Mouse (Mus musculus) myocyte (in vitro differentiated cells): ENCODE measurements around the gene Zfp239.

Experiments
- MAX ChIP-seq: IDR thresholded peaks from one replicate; pipeline ENCODE4 v1.6.1; 2011; ENCODE audit warnings: low read depth, mild to moderate bottlenecking, control low read depth
- MYOD1 ChIP-seq, 3 experiments: IDR thresholded peaks; one replicate each; pipeline ENCODE4 v1.6.1; 2011; ENCODE audit warnings: control low read depth in 2 of 3, low read depth in 2 of 3, mild to moderate bottlenecking in 2 of 3, moderate library complexity in 1 of 3; ENCODE audit not compliant: insufficient read length in 2 of 3, control insufficient read depth in 1 of 3
- POLR2A ChIP-seq: IDR thresholded peaks from one replicate; pipeline ENCODE4 v1.6.1; 2011; ENCODE audit warnings: low read depth, mild to moderate bottlenecking, control low read depth, moderate library complexity; ENCODE audit not compliant: insufficient read length
- TCF12 ChIP-seq: IDR thresholded peaks from one replicate; pipeline ENCODE4 v1.6.1; 2011; ENCODE audit warnings: mild to moderate bottlenecking, control low read depth; ENCODE audit not compliant: poor library complexity, insufficient read depth, severe bottlenecking
- USF1 ChIP-seq: IDR thresholded peaks from one replicate; pipeline ENCODE4 v1.6.1; 2011; ENCODE audit warnings: low read depth, mild to moderate bottlenecking, control low read depth, moderate library complexity

DNA sequence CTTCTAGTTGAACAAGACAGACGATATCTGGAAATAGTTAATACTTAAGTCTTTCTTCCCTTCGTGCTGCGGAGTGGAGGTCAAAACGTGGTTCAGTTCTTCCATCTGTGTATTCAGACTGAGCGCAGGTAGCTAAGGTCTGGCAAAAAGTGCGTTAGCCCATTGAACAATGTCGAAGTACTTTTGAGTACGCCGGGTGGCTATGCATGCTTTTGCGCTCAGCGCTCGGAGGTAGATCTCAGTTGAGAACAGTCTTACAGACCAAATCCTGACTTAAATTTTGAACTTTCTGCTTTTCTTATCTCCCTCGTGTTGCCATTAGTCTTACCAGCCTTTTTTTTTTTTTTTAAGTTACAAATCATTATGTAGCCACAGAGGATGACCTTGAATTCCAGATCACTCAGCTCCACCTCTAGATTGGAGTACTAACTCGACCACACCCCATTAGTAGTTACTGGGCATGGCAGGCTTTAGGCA, 46.6 kb downstream of the Zfp239 start:
- TF ChIP-seq POLR2A, result no peak
- TF ChIP-seq TCF12, result no peak
- TF ChIP-seq MYOD1 (IDR thresholded peaks at IDR 0.05; ENCODE audit: control insufficient read depth in 1 of 3, insufficient read length in 2 of 3, low read depth in 2 of 3), result no peak
- TF ChIP-seq USF1, result no peak
- no peak for TF ChIP-seq MAX
